Mouse (Mus musculus) gastrocnemius, postnatal 10 days (tissue): ENCODE measurements at regions not wholly inside any gene's neighbourhood (a gene's known extent, or its start where the extent isn't known, plus 50 kb on each side); places are given as distances from the start of the nearest gene placed in this dataset.

Source experiments
- DNase-seq: peaks from one replicate; pipeline ENCODE4 v3.0.0; 2021; ENCODE audit warnings: mixed read lengths
- microRNA-seq, 2 experiments: library from miRNA; unstranded; fragments of <30 nt; microRNA quantifications; one replicate each; pipeline ENCODE4 v1.2.0; 2021

GRCm38 (mm10) chr11:64924989-64925388 is 53.8 kb upstream of the Elac2 start:
- no peak for DNase-seq

GRCm38 (mm10) chr11:64925970-64926369 is 52.9 kb upstream of the Elac2 start:
- DNase-seq = peak; percentile 9

Small RNA genes in the stretch of these regions (microRNA-seq; reads per million reads assigned to microRNA genes)
- 0 reads per million in 2 experiments for gene Gm24275
